Mouse (Mus musculus): ENCODE data around the gene Siglec1. TPM values are rescaled to one million over a fixed set of nuclear protein-coding genes. Genes with fewer than 3 reads are reported as not detected.
A peak's percentile ranks its signal among the peaks of the same experiment; 100 is the strongest.
"Not testable (repeated sequence)": the region's sequence is repeated elsewhere in the genome, so short reads cannot be mapped to it uniquely, and the experiment has no call there.

Gene Siglec1
- polyA plus RNA-seq, 1 experiment from 2014 or later, result 0.34 TPM

GRCm38 (mm10) chr2:131037226-131037990 is 49.2 kb downstream of the Siglec1 start:
- Histone ChIP-seq H3K9me3 (ENCODE audit: control insufficient read depth, low read length) (no peaks in the 10 kb centered on the region), H3K27me3 (ENCODE audit: control insufficient read depth, insufficient read depth, low read depth, low read length) (peaks cover 30% of the 10 kb centered on the region), H3K9ac (ENCODE audit: low read length) (no peak overlapping the region), H3K36me3 (ENCODE audit: control insufficient read depth, insufficient read depth, low read length) (no peaks in the 10 kb centered on the region), H3K4me3 (ENCODE audit: low read length) (no peak overlapping the region), H3K4me2 (ENCODE audit: low read depth, low read length) (no peak overlapping the region), H3K4me1 (replicated peaks; ENCODE audit: control insufficient read depth, insufficient read depth, low read length) (no peaks in the 10 kb centered on the region), H3K27ac (ENCODE audit: low read length) (no peak overlapping the region)
- peak; percentile 10; the same call in 1 of the 2 replicates for ATAC-seq (ENCODE audit: low read depth)
- 33% methylated on average over 17 of the region's 17 CpGs for WGBS

GRCm38 (mm10) chr2:131036757-131037156 is 49.8 kb downstream of the Siglec1 start:
- Histone ChIP-seq H3K9me3 (ENCODE audit: control insufficient read depth, low read length) (no peaks in the 10 kb centered on the region), H3K36me3 (ENCODE audit: control insufficient read depth, insufficient read depth, low read length) (no peaks in the 10 kb centered on the region), H3K27ac (ENCODE audit: low read length) (no peak overlapping the region), H3K4me3 (ENCODE audit: low read length) (no peak overlapping the region), H3K4me1 (replicated peaks; ENCODE audit: control insufficient read depth, insufficient read depth, low read length) (no peaks in the 10 kb centered on the region), H3K4me2 (ENCODE audit: low read depth, low read length) (no peak overlapping the region), H3K9ac (ENCODE audit: low read length) (no peak overlapping the region), H3K27me3 (ENCODE audit: control insufficient read depth, insufficient read depth, low read depth, low read length) (peaks cover 23% of the 10 kb centered on the region)
- no peak for ATAC-seq (ENCODE audit: low read depth)

- no peaks in the 10 kb centered on the region for H3K4me1 ChIP-seq (replicated peaks; ENCODE audit: control insufficient read depth, insufficient read depth, low read length)
- H3K4me2 ChIP-seq (ENCODE audit: low read depth, low read length), result no peak overlapping the region
- H3K36me3 ChIP-seq (ENCODE audit: control insufficient read depth, insufficient read depth, low read length), result no peaks in the 10 kb centered on the region
- WGBS, result 87% methylated on average over 2 of the region's 2 CpGs
- no peak overlapping the region for H3K27ac ChIP-seq (ENCODE audit: low read length)
- ATAC-seq (ENCODE audit: low read depth), result no peak
- H3K4me3 ChIP-seq (ENCODE audit: low read length), result no peak overlapping the region
- H3K27me3 ChIP-seq (ENCODE audit: control insufficient read depth, insufficient read depth, low read depth, low read length), result peaks cover 19% of the 10 kb centered on the region
- H3K9ac ChIP-seq (ENCODE audit: low read length), result no peak overlapping the region
- H3K9me3 ChIP-seq (ENCODE audit: control insufficient read depth, low read length), result no peaks in the 10 kb centered on the region
Observed at GRCm38 (mm10) chr2:131036343-131036742, 50.2 kb downstream of the Siglec1 start.

- H3K27ac ChIP-seq (ENCODE audit: low read length); H3K27me3 ChIP-seq (ENCODE audit: control insufficient read depth, insufficient read depth, low read depth, low read length); H3K36me3 ChIP-seq (ENCODE audit: control insufficient read depth, insufficient read depth, low read length); H3K4me3 ChIP-seq (ENCODE audit: low read length); H3K9ac ChIP-seq (ENCODE audit: low read length); ATAC-seq (ENCODE audit: low read depth); H3K9me3 ChIP-seq (ENCODE audit: control insufficient read depth, low read length); H3K4me2 ChIP-seq (ENCODE audit: low read depth, low read length); H3K4me1 ChIP-seq (replicated peaks; ENCODE audit: control insufficient read depth, insufficient read depth, low read length): not testable (repeated sequence)
- 41% methylated on average over 1 of the region's 1 CpGs for WGBS
Observed at GRCm38 (mm10) chr2:131031406-131031805, 55.2 kb downstream of the Siglec1 start.

- Histone ChIP-seq H3K9me3 (ENCODE audit: control insufficient read depth, low read length) (no peaks in the 10 kb centered on the region), H3K9ac (ENCODE audit: low read length) (no peak overlapping the region), H3K27ac (ENCODE audit: low read length) (no peak overlapping the region), H3K36me3 (ENCODE audit: control insufficient read depth, insufficient read depth, low read length) (peaks cover 3% of the 10 kb centered on the region), H3K4me1 (replicated peaks; ENCODE audit: control insufficient read depth, insufficient read depth, low read length) (no peaks in the 10 kb centered on the region), H3K4me3 (ENCODE audit: low read length) (no peak overlapping the region), H3K27me3 (ENCODE audit: control insufficient read depth, insufficient read depth, low read depth, low read length) (no peaks in the 10 kb centered on the region), H3K4me2 (ENCODE audit: low read depth, low read length) (no peak overlapping the region)
- WGBS, result 79% methylated on average over 1 of the region's 1 CpGs
- no peak for ATAC-seq (ENCODE audit: low read depth)
Observed at GRCm38 (mm10) chr2:131030998-131031397, 55.6 kb downstream of the Siglec1 start.

- Histone ChIP-seq H3K4me1 (replicated peaks; ENCODE audit: control insufficient read depth, insufficient read depth, low read length) (no peaks in the 10 kb centered on the region), H3K9ac (ENCODE audit: low read length) (no peak overlapping the region), H3K36me3 (ENCODE audit: control insufficient read depth, insufficient read depth, low read length) (peaks cover 3% of the 10 kb centered on the region), H3K27me3 (ENCODE audit: control insufficient read depth, insufficient read depth, low read depth, low read length) (no peaks in the 10 kb centered on the region), H3K4me2 (ENCODE audit: low read depth, low read length) (no peak overlapping the region), H3K4me3 (ENCODE audit: low read length) (no peak overlapping the region), H3K27ac (ENCODE audit: low read length) (no peak overlapping the region), H3K9me3 (ENCODE audit: control insufficient read depth, low read length) (no peaks in the 10 kb centered on the region)
- no peak for ATAC-seq (ENCODE audit: low read depth)
- 86% methylated on average over 2 of the region's 2 CpGs for WGBS
Observed at GRCm38 (mm10) chr2:131030561-131030960, 56.0 kb downstream of the Siglec1 start.

GRCm38 (mm10) chr2:131029065-131029935 is 57.3 kb downstream of the Siglec1 start:
- Histone ChIP-seq H3K27ac (ENCODE audit: low read length) (peak overlapping the region; percentile 7), H3K27me3 (ENCODE audit: control insufficient read depth, insufficient read depth, low read depth, low read length) (no peaks in the 10 kb centered on the region), H3K4me1 (replicated peaks; ENCODE audit: control insufficient read depth, insufficient read depth, low read length) (no peaks in the 10 kb centered on the region), H3K4me2 (ENCODE audit: low read depth, low read length) (no peak overlapping the region), H3K9ac (ENCODE audit: low read length) (no peak overlapping the region), H3K36me3 (ENCODE audit: control insufficient read depth, insufficient read depth, low read length) (peaks cover 3% of the 10 kb centered on the region), H3K9me3 (ENCODE audit: control insufficient read depth, low read length) (no peaks in the 10 kb centered on the region), H3K4me3 (ENCODE audit: low read length) (no peak overlapping the region)
- 48% methylated on average over 9 of the region's 9 CpGs for WGBS
- ATAC-seq (ENCODE audit: low read depth), result peak; percentile 43; the same call in 1 of the 2 replicates

GRCm38 (mm10) chr2:131026941-131027340 is 59.6 kb downstream of the Siglec1 start:
- no peak overlapping the region for H3K4me2 ChIP-seq (ENCODE audit: low read depth, low read length)
- no peaks in the 10 kb centered on the region for H3K27me3 ChIP-seq (ENCODE audit: control insufficient read depth, insufficient read depth, low read depth, low read length)
- no peaks in the 10 kb centered on the region for H3K9me3 ChIP-seq (ENCODE audit: control insufficient read depth, low read length)
- H3K4me3 ChIP-seq (ENCODE audit: low read length), result no peak overlapping the region
- no peak overlapping the region for H3K27ac ChIP-seq (ENCODE audit: low read length)
- no peaks in the 10 kb centered on the region for H3K4me1 ChIP-seq (replicated peaks; ENCODE audit: control insufficient read depth, insufficient read depth, low read length)
- 85% methylated on average over 3 of the region's 3 CpGs for WGBS
- ATAC-seq (ENCODE audit: low read depth), result no peak
- H3K36me3 ChIP-seq (ENCODE audit: control insufficient read depth, insufficient read depth, low read length), result peaks cover 3% of the 10 kb centered on the region
- H3K9ac ChIP-seq (ENCODE audit: low read length), result no peak overlapping the region

GRCm38 (mm10) chr2:131025230-131025629 is 61.3 kb downstream of the Siglec1 start:
- Histone ChIP-seq H3K9ac (ENCODE audit: low read length) (no peak overlapping the region), H3K27ac (ENCODE audit: low read length) (no peak overlapping the region), H3K36me3 (ENCODE audit: control insufficient read depth, insufficient read depth, low read length) (peaks cover 3% of the 10 kb centered on the region), H3K9me3 (ENCODE audit: control insufficient read depth, low read length) (no peaks in the 10 kb centered on the region), H3K4me1 (replicated peaks; ENCODE audit: control insufficient read depth, insufficient read depth, low read length) (no peaks in the 10 kb centered on the region), H3K27me3 (ENCODE audit: control insufficient read depth, insufficient read depth, low read depth, low read length) (no peaks in the 10 kb centered on the region), H3K4me2 (ENCODE audit: low read depth, low read length) (no peak overlapping the region), H3K4me3 (ENCODE audit: low read length) (no peak overlapping the region)
- WGBS, result 93% methylated on average over 2 of the region's 2 CpGs
- no peak for ATAC-seq (ENCODE audit: low read depth)

Data from lung, embryonic 16.5 days (tissue).